Mouse (Mus musculus) hindbrain, postnatal 0 days (tissue): ENCODE data around the gene H2-Ke6. TPM values are rescaled to one million over a fixed set of nuclear protein-coding genes. Genes with fewer than 3 reads are reported as not detected.
"Not testable (repeated sequence)": the region's sequence is repeated elsewhere in the genome, so short reads cannot be mapped to it uniquely, and the experiment has no call there.

Experiments used
- ATAC-seq: fragments of 200-750 bp; cut with Nextera tagmentation; 2 replicates; pipeline ENCODE4 v1.8.0; 2017; ENCODE audit warnings: mild to moderate bottlenecking, moderate TSS enrichment, moderate library complexity
- DNase-seq: peaks from one replicate; pipeline ENCODE4 v3.0.0-alpha.2; 2015; ENCODE audit warnings: low spot score
- H3K27ac ChIP-seq: fragments of 300-500 bp; sonication (generic); 2 replicates; pipeline ENCODE4 v1.5.1; 2014; ENCODE audit warnings: mild to moderate bottlenecking
- H3K27me3 ChIP-seq: fragments of 300-500 bp; sonication (generic); 2 replicates; pipeline ENCODE4 v1.6.1; 2014; ENCODE audit warnings: low read length, mixed read lengths; ENCODE audit not compliant: insufficient read depth
- H3K36me3 ChIP-seq: fragments of 300-500 bp; sonication (generic); 2 replicates; pipeline ENCODE4 v1.6.1; 2014; ENCODE audit warnings: low read length, mixed read lengths; ENCODE audit not compliant: insufficient read depth
- H3K4me1 ChIP-seq: fragments of 300-500 bp; sonication (generic); 2 replicates; pipeline ENCODE4 v1.6.1; 2014; ENCODE audit warnings: antibody characterized with exemption, low read length, mixed read lengths; ENCODE audit not compliant: insufficient read depth
- H3K4me2 ChIP-seq: fragments of 300-500 bp; sonication (generic); 2 replicates; pipeline ENCODE4 v1.6.1; 2014; ENCODE audit warnings: low read depth, mild to moderate bottlenecking, low read length, moderate library complexity, mixed read lengths
- H3K4me3 ChIP-seq: fragments of 300-500 bp; sonication (generic); 2 replicates; pipeline ENCODE4 v1.5.1; 2014; ENCODE audit warnings: low read length
- H3K9ac ChIP-seq: fragments of 300-500 bp; sonication (generic); replicated peaks from 2 replicates; pipeline ENCODE4 v1.6.1; 2014; ENCODE audit warnings: mild to moderate bottlenecking, low read length, moderate library complexity, mixed read lengths
- H3K9me3 ChIP-seq: fragments of 300-500 bp; sonication (generic); 2 replicates; pipeline ENCODE4 v1.6.1; 2016; ENCODE audit warnings: low read length, mixed read lengths
- CTCF ChIP-seq: IDR thresholded peaks from 2 replicates; pipeline ENCODE4 v1.5.1; 2016; ENCODE audit warnings: antibody characterized with exemption, control low read depth, low read depth
- WGBS: fragments of 180-500 bp; shearing (Covaris S2); extraction: QIAGEN DNeasy Blood & Tissue Kit; methylation state at CpG from one replicate; pipeline ENCODE4 v1.1.7; 2014; 5-methylcytosine and 5-hydroxymethylcytosine counted together
- polyA plus RNA-seq: library from polyadenylated mRNA; unstranded; fragments of >200 nt; fragmentation: Nextera tagmentation; extraction: Ambion mirVana; gene quantifications from 2 replicates; pipeline ENCODE4 v1.2.1, GENCODE M21; 2015
- total RNA-seq: library from RNA; depleted of rRNA; stranded (reverse); fragments of >200 nt; gene quantifications from 2 replicates; pipeline ENCODE4 v1.2.3, GENCODE M21; 2014

Gene H2-Ke6
- total and polyA plus RNA-seq, 2 experiments from 2014 or later: 78.3 to 78.9 TPM

DNA sequence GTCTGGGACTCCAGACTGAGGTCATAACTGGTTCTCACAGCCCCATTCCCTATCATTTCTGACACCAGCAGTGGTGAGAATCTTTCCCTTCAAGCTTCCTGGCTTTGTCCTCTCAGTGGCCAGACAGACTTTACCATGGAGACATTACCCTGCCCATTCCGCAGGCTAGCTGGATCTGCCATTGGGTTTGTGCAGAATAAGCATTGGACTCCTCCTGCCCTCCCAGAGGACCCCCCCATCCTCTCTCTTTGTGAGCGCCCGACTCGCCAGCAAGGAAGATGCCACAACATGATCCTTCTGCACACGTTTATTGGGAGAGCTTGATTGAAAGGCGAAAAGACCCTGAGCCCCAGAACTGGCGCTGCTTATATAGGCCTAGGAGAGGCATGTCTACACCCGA is 14.4 kb downstream of the H2-Ke6 start:
- DNase-seq: no peak
- 95% methylated on average over 8 of the region's 8 CpGs for WGBS
- no peak overlapping the region for H3K27ac ChIP-seq

DNA sequence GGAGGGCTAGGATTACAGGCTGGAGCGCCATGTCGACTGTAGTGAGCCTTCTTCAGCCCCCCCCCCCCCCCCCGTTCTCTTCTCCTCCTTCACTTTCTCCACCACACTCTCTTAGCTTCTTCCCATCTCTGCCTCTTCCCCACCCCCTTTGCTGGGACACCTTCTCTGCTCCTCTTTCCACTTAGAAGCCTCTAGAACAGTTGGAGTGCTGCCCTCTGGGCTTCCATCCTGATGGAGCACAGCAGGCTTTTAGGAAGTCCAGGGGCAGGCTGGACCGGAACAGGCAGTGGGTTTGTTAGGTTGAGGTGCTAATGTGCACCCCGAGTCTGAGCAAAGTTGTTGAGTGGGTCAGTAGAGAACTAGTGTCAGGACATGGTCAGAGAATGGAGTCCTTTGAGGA is 17.7 kb downstream of the H2-Ke6 start:
- Histone ChIP-seq H3K36me3 (no peaks in the 10 kb centered on the region), H3K4me2 (no peak overlapping the region), H3K4me1 (no peaks in the 10 kb centered on the region), H3K4me3 (no peak overlapping the region), H3K9ac (no peak overlapping the region), H3K9me3 (no peaks in the 10 kb centered on the region), H3K27ac (no peak overlapping the region), H3K27me3 (no peaks in the 10 kb centered on the region)
- WGBS: 79% methylated on average over 5 of the region's 5 CpGs
- ATAC-seq (no peak), DNase-seq (no peak)
- TF ChIP-seq CTCF: no peak

More for the DNA sequence above, 14.4 kb downstream of the H2-Ke6 start:
- no peak for ATAC-seq
- Histone ChIP-seq H3K4me2 (no peak overlapping the region), H3K4me1 (no peaks in the 10 kb centered on the region), H3K4me3 (no peak overlapping the region), H3K9ac (no peak overlapping the region), H3K9me3 (no peaks in the 10 kb centered on the region), H3K36me3 (no peaks in the 10 kb centered on the region), H3K27me3 (no peaks in the 10 kb centered on the region)
- TF ChIP-seq CTCF: no peak

DNA sequence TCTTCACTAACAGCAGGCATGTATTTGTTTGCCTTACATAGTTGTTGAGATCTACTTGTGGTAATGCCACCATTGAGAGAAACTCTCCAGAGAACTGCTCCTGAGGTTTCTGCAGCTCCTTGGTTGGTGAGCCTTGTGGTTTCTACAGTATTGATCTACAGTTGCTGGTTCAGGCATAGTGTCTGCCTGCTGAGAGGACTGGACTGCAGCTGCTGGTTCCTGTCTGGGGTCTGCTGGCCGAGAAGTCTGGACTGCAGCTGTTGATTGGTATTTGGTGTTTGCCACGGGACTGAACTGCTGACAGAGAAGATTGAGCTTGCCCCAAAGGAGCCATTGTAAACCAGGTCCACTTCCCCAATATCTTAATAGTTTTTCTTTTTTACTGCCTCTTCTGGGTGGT is 21.3 kb downstream of the H2-Ke6 start:
- no peak for TF ChIP-seq CTCF
- Histone ChIP-seq H3K4me3 (no peak overlapping the region), H3K27ac (no peak overlapping the region), H3K4me1 (no peaks in the 10 kb centered on the region), H3K27me3 (no peaks in the 10 kb centered on the region), H3K9ac (no peak overlapping the region), H3K9me3 (no peaks in the 10 kb centered on the region), H3K36me3 (no peaks in the 10 kb centered on the region), H3K4me2 (no peak overlapping the region)
- ATAC-seq (no peak), DNase-seq (no peak)
- WGBS: 66% methylated on average over 2 of the region's 2 CpGs

DNA sequence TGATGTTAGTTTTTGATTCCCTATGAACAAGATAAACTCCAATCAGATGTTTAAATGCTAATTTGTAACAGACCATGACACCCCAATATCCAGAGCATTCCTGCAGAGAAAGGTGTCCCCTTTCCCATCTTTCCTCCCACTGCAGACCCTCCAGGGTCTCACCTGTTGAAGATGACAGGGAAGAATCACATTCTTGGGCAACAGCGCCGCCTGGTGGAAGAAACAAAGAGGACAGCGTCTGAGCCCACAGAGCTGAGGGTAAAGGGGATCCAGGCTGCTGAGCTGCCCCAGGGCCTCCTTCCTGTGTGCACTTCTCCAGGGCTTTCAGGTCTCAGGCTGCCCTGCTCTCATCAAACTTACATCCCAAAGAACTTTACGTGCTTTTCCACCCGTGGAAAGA is 24.4 kb downstream of the H2-Ke6 start:
- no peak overlapping the region for H3K9ac ChIP-seq
- H3K36me3 ChIP-seq: no peaks in the 10 kb centered on the region
- H3K4me1 ChIP-seq: no peaks in the 10 kb centered on the region
- H3K27me3 ChIP-seq: no peaks in the 10 kb centered on the region; the same call in 1 of the 2 replicates
- peak; percentile 50 for DNase-seq
- ATAC-seq: no peak
- peak; percentile 84 for TF ChIP-seq CTCF
- H3K9me3 ChIP-seq: no peaks in the 10 kb centered on the region
- no peak overlapping the region for H3K4me2 ChIP-seq
- no peak overlapping the region for H3K27ac ChIP-seq
- 6% methylated on average over 5 of the region's 5 CpGs for WGBS
- H3K4me3 ChIP-seq: no peak overlapping the region

DNA sequence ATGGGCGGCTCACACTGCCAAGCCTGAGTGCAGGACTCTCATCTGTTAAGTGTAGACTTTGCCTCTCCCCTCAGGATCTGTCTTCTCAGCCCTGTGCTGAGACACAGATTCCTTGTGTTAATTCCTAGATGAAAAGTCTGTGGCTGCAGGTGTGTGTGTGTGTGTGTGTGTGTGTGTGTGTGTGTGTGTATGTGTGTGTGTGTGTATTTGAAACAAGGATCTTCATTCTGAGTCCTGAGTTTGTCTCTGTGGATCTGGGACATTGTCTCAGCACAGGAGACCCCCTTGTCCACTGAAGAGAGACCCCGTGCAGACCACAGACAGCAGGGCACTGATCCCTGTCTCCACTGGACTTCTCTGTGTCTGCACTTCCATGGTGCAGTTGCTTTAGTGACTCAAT is 27.1 kb downstream of the H2-Ke6 start:
- DNase-seq, H3K27ac ChIP-seq, H3K4me3 ChIP-seq, H3K9ac ChIP-seq, H3K36me3 ChIP-seq, H3K27me3 ChIP-seq, ATAC-seq, H3K4me1 ChIP-seq, H3K9me3 ChIP-seq, H3K4me2 ChIP-seq: not testable (repeated sequence)
- 63% methylated on average over 2 of the region's 2 CpGs for WGBS

DNA sequence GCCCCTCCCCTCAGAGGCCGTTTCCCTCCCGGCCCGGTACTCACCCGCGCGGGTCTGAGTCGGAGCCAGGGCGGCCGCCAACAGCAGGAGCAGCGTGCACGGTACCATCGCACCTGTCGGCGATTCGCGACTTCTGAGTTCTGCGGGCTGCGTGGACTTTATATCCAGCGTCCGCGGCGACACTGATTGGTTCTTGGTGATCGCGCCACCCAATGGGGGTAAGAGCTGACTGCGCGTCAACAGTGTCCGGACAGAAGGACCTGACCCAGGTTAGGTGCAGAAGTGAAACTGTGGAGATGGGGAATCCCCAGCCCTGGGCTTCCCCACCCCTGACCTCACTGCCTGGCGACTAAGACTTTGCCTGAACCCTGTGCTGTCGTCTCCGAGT is 27.7 kb downstream of the H2-Ke6 start, which contains the start of gene H2-K1:
Gene H2-K1, minus strand, starts transcription at position 198 of the 388 bp plus-strand sequence.
- peak; percentile 92 for ATAC-seq
- Histone ChIP-seq H3K36me3 (no peaks in the 10 kb centered on the region), H3K9me3 (no peaks in the 10 kb centered on the region), H3K9ac (no peak within 1 kb of the TSS; the same call in 1 of the 2 replicates), H3K4me3 (peak within 1 kb of the TSS; percentile 45), H3K4me2 (peak within 1 kb of the TSS; percentile 76), H3K4me1 (no peaks in the 10 kb centered on the region), H3K27me3 (no peaks in the 10 kb centered on the region; the same call in 1 of the 2 replicates), H3K27ac (no peak within 1 kb of the TSS)
- TF ChIP-seq CTCF: no peak
- DNase-seq: peak; percentile 76
- under 1% methylated on average over 30 of the region's 30 CpGs for WGBS

DNA sequence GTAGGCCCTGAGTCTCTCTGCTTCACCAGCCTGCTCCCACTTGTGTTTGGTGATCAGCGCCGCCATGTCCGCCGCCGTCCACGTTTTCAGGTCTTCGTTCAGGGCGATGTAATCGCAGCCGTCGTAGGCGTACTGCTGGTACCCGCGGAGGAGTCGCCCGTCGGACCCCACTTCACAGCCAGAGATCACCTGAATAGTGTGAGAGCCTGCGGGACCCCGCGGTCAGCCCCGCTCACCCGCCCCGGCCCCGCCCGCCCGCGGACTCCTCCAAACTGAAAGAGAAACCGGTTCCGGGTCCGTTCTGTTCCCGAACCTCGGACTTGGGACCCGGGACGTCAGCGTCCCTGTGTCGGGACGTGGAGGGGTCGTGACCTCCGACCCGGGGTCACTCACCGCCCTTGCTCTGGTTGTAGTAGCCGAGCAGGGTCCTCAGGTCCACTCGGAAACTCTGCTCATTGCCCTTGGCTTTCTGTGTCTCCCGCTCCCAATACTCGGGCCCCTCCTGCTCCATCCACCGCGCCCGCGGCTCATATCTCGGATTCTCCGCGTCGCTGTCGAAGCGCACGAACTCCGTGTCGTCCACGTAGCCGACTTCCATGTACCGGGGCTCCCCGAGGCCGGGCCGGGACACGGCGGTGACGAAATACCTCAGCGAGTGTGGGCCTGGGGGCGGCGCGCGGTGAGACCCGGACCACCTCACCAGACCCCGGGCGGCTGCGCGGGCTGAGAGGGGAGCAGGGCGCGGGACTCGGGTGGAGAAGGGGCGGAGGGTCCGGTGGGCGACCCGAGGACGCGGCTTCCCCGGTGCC is 28.3 kb downstream of the H2-Ke6 start:
- ATAC-seq (peak; percentile 69), DNase-seq (no peak)
- no peak for TF ChIP-seq CTCF
- peak overlapping the region; percentile 76 for H3K4me2 ChIP-seq
- H3K27me3 ChIP-seq: no peaks in the 10 kb centered on the region; the same call in 1 of the 2 replicates
- no peak overlapping the region for H3K27ac ChIP-seq
- no peak overlapping the region; the same call in 1 of the 2 replicates for H3K9ac ChIP-seq
- WGBS: 2% methylated on average over 81 of the region's 87 CpGs
- no peaks in the 10 kb centered on the region for H3K36me3 ChIP-seq
- H3K4me1 ChIP-seq: no peaks in the 10 kb centered on the region
- H3K4me3 ChIP-seq: peak overlapping the region; percentile 45
- no peaks in the 10 kb centered on the region for H3K9me3 ChIP-seq

DNA sequence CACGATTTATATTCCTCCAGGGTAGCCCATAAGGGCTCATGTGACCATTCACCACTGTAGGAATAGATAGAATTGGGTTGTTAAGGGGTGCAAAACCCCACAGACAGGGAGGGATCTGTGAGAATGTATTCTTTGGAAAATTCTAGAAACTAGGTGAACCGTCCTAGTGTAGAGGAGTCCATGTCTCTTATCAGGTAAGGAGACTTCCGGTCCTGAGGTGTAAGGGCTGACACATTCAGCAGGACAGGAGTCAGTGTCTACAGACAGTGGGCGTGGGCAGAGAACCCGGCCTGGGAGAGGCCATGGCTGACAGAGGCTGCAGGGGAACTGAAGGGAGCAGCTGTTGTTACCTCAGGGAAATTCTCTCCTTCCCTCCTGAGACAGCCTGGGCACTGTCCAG is 29.2 kb downstream of the H2-Ke6 start:
- H3K4me2 ChIP-seq, DNase-seq, H3K27ac ChIP-seq, H3K27me3 ChIP-seq, H3K4me3 ChIP-seq, ATAC-seq, H3K9ac ChIP-seq, H3K9me3 ChIP-seq, H3K4me1 ChIP-seq, H3K36me3 ChIP-seq: not testable (repeated sequence)
- WGBS: 59% methylated on average over 5 of the region's 5 CpGs

DNA sequence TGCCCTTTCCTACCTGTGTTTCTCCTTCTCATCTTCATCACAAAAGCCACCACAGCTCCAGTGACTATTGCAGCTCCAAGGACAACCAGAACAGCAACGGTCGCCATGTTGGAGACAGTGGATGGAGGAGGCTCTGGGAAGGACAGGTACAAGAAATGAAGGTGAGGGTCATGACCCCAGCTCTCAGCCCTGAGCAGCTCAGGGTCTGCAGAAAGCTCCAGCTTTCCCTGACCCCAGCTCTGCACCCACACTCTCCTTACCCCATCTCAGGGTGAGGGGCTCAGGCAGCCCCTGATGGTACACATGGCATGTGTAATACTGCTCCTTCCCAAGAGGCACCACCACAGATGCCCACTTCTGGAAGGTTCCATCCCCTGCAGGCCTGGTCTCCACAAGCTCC is 30.8 kb downstream of the H2-Ke6 start:
- not testable (repeated sequence) for H3K9me3 ChIP-seq, H3K4me1 ChIP-seq, H3K36me3 ChIP-seq, H3K9ac ChIP-seq, H3K27me3 ChIP-seq, H3K4me3 ChIP-seq, H3K4me2 ChIP-seq, ATAC-seq, DNase-seq, H3K27ac ChIP-seq
- 98% methylated on average over 2 of the region's 2 CpGs for WGBS
